Mouse (Mus musculus): ENCODE data around the gene Ocln.
"Not testable (repeated sequence)": the region's sequence is repeated elsewhere in the genome, so short reads cannot be mapped to it uniquely, and the experiment has no call there.

The Ocln gene

GRCm38 (mm10) chr13:100511860-100512364, 40.6 kb downstream of the Ocln start:
- in situ Hi-C loops (cut with MboI; ENCODE audit: low pct_unique_long_range_greater_than_20kb in 1 of 2, low sequenced_read_pairs in 2 of 2, unreplicated experiment in 1 of 2): no loop called here

- in situ Hi-C loops (cut with MboI; ENCODE audit: low pct_unique_long_range_greater_than_20kb in 1 of 2, low sequenced_read_pairs in 2 of 2, unreplicated experiment in 1 of 2): no loop called here
These were observed 41.2 kb downstream of the Ocln start for GRCm38 (mm10) chr13:100511146-100511859.

DNA sequence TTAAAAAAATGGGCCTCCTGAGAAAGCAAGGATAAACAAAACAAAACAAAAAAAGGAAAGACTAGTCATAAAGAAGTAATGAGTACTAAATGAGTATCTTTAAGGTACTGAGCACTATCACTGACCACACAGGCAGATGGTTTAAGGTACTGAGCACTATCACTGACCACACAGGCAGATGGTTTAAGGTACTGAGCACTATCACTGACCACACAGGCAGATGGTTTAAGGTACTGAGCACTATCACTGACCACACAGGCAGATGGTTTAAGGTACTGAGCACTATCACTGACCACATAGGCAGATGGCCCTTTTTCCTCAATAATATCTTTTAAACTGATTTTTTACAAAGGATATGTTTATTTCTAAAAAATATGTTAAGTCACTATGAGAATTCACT, 52.9 kb downstream of the Ocln start:
- in situ Hi-C loops (cut with MboI; ENCODE audit: low pct_unique_long_range_greater_than_20kb in 1 of 2, low sequenced_read_pairs in 2 of 2, unreplicated experiment in 1 of 2): loop anchor here in 1 of 2 experiments (25.0 kb wide), 1 partner anchor 462 kb away; no protein-coding TSS in a partner anchor

DNA sequence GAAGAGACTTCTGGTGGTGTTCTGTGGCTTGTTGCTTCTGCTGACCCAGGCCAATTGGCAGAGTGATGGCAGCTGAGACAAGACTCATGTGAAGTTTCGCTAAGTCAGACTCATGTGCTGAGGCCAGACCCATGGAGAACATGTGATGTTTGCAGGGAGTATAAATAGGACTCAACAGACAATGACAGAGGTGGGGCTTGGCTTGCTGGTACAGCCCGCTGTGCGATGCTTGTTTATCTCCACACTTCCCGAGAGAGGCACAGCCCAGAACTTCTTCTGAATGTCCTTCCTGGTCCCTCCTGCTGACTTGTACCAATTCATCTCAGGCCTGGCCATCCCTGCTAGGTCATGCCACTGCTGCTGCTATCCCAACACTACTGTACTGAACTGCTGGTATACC, 57.2 kb downstream of the Ocln start:
- in situ Hi-C loops (cut with MboI; ENCODE audit: low pct_unique_long_range_greater_than_20kb in 1 of 2, low sequenced_read_pairs in 2 of 2, unreplicated experiment in 1 of 2): loop anchor here in 1 of 2 experiments (25.0 kb wide), 1 partner anchor 458 kb away; no protein-coding TSS in a partner anchor

GRCm38 (mm10) chr13:100494370-100494769, 58.1 kb downstream of the Ocln start:
- in situ Hi-C loops (cut with MboI; ENCODE audit: low pct_unique_long_range_greater_than_20kb in 1 of 2, low sequenced_read_pairs in 2 of 2, unreplicated experiment in 1 of 2): loop anchor here in 1 of 2 experiments (25.0 kb wide), 1 partner anchor 457 kb away; no protein-coding TSS in a partner anchor

GRCm38 (mm10) chr13:100493313-100493712, 59.2 kb downstream of the Ocln start:
- in situ Hi-C loops (cut with MboI; ENCODE audit: low pct_unique_long_range_greater_than_20kb in 1 of 2, low sequenced_read_pairs in 2 of 2, unreplicated experiment in 1 of 2): loop anchor here in 1 of 2 experiments (25.0 kb wide), 1 partner anchor 456 kb away; no protein-coding TSS in a partner anchor

DNA sequence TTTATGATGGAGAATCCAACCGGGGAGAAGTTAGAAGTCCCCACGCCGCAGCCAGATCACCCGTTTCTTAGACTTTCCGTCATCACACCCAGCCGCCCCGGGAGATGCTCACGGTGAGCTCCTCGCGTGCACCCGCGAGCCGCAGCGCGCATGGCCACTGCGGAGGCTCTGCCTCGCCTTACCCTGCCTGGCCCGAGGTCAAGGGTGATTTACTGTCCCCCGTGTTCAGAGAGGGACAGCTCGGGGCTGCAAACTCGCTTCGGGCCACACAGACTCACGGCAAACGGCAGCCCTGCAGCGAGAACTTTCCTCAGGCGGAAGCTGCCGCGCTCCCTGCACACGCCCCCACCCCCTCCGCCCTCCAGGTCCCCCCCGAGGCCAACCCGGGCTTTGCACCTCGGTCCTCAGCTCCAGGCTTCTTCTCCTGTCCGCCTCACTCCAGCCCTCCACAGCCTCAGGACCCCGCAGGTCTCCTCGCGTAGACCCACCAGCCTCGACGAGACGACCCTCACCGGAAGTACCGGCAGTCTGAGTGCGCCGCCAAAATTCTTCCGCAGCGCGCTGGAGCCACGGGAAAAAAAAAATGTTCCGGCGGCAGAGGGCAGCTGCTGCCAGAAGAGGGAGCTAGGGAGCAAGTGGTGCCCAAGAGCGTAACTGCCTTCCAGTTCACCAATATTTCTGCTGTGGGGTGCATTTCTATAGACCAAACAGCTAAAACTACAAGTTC, 60.3 kb downstream of the Ocln start, which contains the start of gene Gtf2h2:
TSS of gene Gtf2h2 (minus strand) at position 519 of the 727 bp plus-strand sequence.
- in situ Hi-C loops (cut with MboI; ENCODE audit: low pct_unique_long_range_greater_than_20kb in 1 of 2, low sequenced_read_pairs in 2 of 2, unreplicated experiment in 1 of 2): loop anchor here in 1 of 2 experiments (25.0 kb wide), 1 partner anchor 455 kb away; no protein-coding TSS in a partner anchor

- in situ Hi-C loops (cut with MboI; ENCODE audit: low pct_unique_long_range_greater_than_20kb in 1 of 2, low sequenced_read_pairs in 2 of 2, unreplicated experiment in 1 of 2): loop anchor here in 1 of 2 experiments (25.0 kb wide), 1 partner anchor 454 kb away; no protein-coding TSS in a partner anchor
These were observed 60.9 kb downstream of the Ocln start for GRCm38 (mm10) chr13:100491623-100492022.

DNA sequence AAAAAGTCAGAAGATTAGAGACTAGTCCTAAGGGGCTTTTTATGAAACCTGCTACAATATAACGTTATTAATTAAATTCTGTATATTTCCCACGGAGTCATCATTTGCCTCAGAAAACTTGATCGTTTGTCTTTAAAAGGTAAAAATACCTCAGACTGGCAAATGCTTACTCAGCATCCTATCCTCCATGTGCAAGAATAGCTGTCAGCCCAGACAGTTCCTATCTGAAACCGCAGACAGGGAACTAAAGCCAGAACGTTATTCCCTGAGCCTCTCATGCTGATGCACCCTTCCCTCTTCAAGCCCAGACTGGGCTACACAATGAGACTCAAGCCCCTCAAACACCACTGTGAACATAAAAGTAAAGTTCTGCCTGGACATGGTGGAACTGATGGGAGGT, 62.1 kb downstream of the Ocln start:
- in situ Hi-C loops (cut with MboI; ENCODE audit: low pct_unique_long_range_greater_than_20kb in 1 of 2, low sequenced_read_pairs in 2 of 2, unreplicated experiment in 1 of 2): loop anchor here in 1 of 2 experiments (25.0 kb wide), 1 partner anchor 453 kb away; no protein-coding TSS in a partner anchor

GRCm38 (mm10) chr13:100483610-100484009, 68.9 kb downstream of the Ocln start:
- in situ Hi-C loops (cut with MboI; ENCODE audit: low pct_unique_long_range_greater_than_20kb in 1 of 2, low sequenced_read_pairs in 2 of 2, unreplicated experiment in 1 of 2): loop anchor here in 1 of 2 experiments (25.0 kb wide), 1 partner anchor 446 kb away; no protein-coding TSS in a partner anchor

DNA sequence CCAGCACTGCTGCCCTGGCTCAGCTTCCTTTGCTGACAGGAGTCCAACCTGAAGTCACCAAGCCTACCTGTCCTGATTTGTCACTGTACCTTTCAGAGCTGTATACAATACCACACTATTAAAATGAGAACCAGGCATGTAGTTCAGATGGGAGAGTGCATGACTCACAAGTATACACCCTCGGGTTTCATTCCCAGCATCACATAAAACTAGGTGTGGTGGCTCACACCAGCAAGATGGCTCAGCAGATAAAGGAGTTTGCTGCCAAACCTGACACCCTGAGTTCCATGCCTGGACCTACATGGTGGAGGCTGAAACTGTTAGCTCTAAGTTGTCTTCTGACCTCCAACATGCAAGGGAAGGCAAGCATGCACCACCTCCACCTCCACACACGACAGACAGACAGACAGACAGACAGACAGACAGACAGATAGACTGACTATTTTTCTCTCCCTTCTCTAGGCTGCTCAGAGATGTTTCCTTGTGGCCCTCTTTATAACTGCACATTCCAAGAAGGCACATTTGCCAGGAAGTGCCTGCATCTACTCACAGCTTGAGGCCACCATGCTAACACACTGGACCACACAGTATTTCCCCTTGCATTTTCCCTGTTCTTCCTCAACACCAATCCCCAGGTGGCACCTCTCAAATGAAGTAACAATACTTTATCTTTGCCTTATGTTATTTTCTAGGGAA, 88.8 kb downstream of the Ocln start:
- in situ Hi-C loops (cut with MboI; ENCODE audit: low pct_unique_long_range_greater_than_20kb in 1 of 2, low sequenced_read_pairs in 2 of 2, unreplicated experiment in 1 of 2): no loop called here

GRCm38 (mm10) chr13:100461336-100461735, 91.2 kb downstream of the Ocln start:
- in situ Hi-C loops (cut with MboI; ENCODE audit: low pct_unique_long_range_greater_than_20kb in 1 of 2, low sequenced_read_pairs in 2 of 2, unreplicated experiment in 1 of 2): no loop called here

DNA sequence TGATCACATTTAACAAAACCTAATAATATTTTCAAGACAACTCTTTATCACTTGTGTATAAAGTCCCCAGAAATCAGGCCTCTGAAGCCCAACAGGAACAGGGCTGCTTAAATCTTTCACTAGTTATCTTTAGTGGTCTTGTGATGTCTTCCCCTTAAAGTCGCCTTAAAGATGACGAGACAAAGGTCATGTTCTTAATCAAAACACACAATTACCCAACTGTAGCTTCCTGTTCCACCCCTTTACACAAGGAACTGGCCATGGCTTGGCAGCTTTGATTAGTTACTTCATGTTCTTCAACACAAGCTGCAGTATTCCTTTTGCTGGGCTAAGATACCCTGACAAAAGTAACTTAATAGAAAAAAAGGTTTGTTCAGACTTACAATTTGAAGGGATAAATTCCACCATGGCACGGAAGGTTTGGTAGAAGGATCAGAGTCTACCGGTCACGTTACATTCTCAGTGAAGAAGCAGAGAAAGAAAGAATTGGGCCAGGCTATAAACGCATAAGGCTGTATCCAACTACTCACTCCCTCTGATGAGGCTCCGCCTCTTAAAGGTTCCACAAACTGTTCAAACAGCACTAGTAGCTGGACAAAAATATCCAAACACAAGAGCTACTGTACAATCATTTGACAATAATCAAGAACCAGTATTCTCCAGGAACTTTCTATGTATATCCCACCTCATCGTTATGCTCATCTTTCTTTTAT, 99.9 kb downstream of the Ocln start, which contains the start of gene Naip1:
TSS of gene Naip1 (minus strand) at position 455 of the 713 bp plus-strand sequence.
- in situ Hi-C loops (cut with MboI; ENCODE audit: low pct_unique_long_range_greater_than_20kb in 1 of 2, low sequenced_read_pairs in 2 of 2, unreplicated experiment in 1 of 2): not testable (repeated sequence)

DNA sequence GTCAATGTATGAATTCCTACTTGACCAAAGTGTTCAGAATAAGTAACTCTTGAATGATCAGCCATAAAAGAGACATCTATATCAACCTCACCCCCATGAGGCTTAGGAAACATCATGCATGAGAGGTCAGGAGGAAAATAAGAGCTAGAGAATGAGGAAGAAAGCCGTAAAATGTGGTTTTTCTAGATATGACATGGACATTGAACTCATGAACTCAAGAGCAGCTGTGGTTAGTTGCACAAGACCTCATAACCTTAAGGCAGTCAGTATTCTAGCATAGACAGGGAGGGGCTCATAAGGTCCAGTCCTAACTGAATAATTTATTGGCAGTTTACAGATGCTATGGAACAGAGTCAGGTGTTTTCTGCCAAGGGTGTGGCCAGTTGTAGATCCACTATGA, 103.0 kb downstream of the Ocln start:
- in situ Hi-C loops (cut with MboI; ENCODE audit: low pct_unique_long_range_greater_than_20kb in 1 of 2, low sequenced_read_pairs in 2 of 2, unreplicated experiment in 1 of 2): no loop called here
